Mouse (Mus musculus) CD4-positive, CD25-positive, alpha-beta regulatory T cell, adult 2 months (primary cell): ENCODE data around the gene 2310050C09Rik.

Experiments
- DNase-seq: peaks from one replicate; pipeline ENCODE4 v3.0.0-alpha.2; 2012; ENCODE audit warnings: low read depth, low spot score

The 2310050C09Rik gene

DNA sequence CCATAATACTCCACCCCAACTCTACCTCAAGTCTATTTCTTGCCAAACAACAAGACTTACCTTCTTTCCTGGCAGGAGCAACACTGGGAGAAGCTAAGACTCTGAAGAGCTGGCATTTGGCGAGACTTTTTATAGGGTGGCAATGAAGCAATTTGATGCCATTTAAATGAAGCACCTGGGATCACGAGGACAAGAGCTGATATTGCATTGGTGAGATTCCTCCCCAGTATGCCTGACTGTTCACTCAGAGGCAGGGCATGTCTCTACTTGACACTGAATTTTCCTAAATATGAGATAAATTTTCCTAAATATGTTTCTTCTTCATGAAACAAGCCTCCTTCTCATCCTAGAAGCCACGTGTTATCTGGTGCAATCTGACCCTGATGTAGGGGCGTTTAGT is at the start of gene 2310050C09Rik:
Gene 2310050C09Rik, minus strand, starts transcription at position 101 of the 400 bp plus-strand sequence.
- DNase-seq, result no peak

DNA sequence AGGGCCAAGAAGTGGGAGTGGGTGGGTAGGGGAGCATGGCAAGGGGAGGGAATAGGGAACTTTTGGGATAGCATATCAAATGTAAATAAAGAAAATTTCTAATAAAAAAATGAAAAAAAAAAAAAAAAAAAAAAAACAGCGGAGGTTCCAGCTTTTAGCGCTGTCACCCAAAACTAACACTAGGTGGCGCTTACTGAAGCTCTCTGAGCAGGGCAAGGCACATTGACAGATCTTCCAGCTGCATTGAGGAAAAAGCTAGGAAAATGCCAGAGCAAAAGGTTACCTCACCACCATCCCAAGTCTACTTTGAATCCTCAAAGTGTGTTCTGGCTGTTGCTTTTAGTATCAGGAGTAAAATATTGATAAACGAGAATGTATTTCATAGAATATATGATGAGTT is 37.6 kb upstream of the 2310050C09Rik start:
- DNase-seq, result peak; percentile 3

DNA sequence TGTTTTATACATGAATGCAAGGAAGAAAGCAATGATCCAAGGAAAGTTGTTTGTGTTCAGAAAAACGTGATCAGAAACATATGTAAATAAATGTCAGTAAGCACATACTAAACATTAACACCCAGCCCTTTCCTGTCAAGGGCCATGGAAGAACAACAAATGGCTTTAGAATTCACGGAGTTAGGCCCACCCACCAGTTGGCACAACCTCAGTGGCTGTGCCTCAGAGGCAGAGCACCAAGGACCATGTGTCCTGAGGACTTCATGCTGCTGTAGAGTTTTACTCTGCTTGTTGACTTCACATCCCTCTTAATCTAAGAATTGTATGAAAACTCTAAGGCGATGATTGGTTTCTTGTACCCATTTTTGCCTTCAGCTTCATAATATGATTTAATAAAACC is 35.2 kb upstream of the 2310050C09Rik start:
- DNase-seq, result no peak

DNA sequence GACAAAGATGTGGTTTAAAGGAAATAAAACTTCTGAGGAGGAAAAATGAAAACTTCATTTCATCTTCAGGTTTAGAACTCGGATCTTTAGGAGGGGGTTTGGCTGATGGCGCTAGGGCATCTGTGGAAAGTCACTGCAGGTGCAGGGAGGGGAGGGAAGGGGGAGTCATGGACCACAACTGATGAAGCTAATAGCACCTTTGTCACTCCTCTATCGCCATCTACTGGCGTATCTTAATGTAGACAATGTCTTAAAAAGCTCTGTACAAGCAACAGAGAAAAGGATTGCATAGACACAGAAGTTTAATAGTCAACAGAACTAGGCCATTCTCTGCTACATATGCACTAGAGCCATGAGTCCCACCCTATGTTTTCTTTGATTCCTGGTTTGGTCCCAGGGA is 33.6 kb upstream of the 2310050C09Rik start:
- DNase-seq, result no peak

DNA sequence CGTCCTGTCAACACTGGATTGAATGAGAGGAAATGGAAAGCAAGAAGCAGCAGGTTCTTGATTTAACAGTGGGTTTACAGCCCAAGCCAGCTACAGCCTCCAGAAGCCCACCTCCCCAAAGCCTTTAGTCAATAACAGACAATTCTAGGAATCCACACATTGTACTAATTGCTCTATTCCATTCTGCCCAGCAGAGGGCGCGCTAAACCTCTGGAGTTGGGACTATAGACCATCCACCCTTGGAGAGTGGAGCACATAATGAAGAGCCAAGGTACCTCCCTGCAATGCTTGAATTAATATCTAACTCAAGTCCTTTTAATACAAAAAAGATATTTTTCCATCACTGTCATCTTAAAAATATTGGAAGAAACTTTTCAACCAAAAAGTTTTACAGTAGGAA is 33.0 kb upstream of the 2310050C09Rik start:
- DNase-seq, result peak; percentile 6

DNA sequence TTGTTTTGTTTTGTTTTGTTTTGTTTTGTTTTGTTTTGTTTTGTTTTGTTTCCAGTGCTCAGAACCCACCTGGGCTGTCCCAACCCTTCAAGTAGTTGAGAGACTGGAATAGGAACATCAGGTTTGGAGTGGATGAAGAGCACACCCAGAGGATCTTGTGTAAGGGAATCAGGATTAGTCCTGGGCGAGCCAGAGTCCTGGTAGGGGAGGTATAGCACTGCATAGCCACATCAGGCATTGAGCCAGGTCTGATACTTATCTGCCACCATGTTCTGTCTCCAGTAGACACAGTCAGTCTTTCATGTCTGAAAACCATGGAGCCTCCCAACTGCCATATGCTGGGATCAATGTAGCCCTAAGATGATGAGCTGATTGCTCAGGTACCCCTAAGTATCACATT is 24.5 kb upstream of the 2310050C09Rik start:
- no peak for DNase-seq

DNA sequence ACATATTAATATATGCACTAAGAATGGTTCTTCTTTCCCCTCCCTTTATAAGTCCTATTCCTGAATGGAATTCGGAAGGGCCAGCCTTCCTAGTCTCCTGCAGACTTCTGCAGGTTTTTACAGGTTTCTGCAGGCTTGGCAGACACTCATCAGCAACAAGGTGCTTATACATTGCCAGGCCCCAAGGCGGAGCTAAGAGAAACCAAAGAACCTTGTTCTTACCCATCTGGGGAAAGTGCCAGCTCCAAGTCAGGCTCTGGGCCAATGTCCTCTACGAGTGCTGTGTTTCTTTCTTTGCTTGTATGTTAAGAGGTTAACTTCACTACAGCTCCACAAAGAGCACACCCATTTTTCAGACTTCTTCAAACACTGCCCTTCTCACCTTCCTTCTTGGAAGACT is 24.0 kb upstream of the 2310050C09Rik start:
- no peak for DNase-seq

DNA sequence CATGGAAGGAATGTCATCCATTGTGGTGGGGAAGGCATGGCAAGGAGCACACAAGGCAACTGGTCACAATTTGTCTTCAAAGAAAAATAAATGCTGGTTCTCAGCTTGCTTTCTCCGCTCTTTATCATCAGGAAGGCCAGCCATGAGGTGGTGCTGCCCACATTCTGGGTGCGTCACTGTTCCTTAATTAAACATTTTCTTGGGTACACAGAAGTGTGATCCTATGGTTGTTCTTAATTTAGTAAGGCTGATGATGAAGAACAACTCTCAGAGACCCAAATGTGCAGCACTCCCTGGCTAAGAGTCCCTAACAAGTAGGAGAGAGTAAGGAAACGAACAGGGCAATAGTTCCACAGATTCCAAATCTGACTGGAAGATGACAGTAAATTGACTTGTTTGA is 4.2 kb upstream of the 2310050C09Rik start:
- no peak for DNase-seq

DNA sequence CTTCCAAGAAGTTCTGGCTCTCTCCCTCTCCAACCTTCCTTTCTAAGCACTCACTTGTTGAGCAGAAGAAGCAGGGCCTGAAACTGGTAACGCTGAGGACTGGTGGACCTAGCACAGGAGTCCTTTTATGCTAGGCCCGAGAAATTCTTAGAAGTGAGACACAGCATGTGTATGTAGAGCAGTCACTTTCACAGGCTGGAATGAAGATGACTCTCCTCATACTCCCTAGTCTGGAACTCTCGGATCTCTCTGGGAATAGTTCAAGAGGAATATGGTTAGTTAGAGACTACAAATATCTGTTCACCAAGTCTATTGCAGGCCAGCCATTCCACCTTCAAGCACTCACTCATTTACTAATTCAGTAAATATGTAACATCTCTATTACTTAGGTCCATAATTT is 18.8 kb downstream of the 2310050C09Rik start, which contains the start of gene Lce1l:
Gene Lce1l, minus strand, starts transcription at position 101 of the 400 bp plus-strand sequence.
- no peak for DNase-seq

DNA sequence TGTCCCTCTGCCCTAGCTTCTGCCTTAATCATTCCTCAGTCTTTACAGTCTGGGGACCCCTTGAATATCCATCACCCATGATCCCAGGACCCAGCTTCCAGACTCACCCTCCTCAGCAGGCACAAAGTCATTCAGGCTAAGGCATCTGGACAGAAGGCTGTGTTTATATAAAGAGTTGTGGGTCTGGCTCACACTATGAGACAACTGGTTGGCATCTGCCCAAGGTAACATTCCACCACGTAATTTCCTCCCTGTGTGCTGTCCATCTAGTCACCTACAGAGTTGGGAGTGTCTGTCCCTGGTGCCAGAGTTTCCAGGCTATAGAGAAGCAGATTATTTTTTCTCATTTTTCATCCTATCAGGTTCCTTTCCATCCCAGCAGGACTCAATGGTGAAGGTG is 42.9 kb downstream of the 2310050C09Rik start, which contains the start of gene Kprp:
Gene Kprp, minus strand, starts transcription at position 140 of the 400 bp plus-strand sequence.
- no peak for DNase-seq

DNA sequence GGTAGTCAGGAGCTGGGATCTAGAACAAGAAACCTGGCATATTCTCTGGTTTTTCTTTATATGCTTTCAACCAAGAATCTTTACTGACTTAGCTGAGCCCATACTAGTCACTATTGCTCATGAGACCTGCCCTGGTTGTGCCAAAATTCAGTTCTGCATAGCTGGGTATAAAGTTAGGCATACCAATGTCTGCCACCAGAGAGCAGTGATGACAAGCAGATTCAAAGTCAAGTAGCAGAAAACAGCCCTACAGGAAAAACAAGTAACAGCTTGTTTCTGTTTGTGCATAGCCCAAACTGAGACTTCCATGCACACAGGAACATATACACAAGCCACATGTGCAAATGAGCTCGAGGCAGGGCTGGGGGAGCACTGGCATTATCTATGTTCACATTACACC is 44.2 kb downstream of the 2310050C09Rik start:
- no peak for DNase-seq
